Mouse (Mus musculus): ENCODE data around the gene Mgl2. TPM values are rescaled to one million over a fixed set of nuclear protein-coding genes. Genes with fewer than 3 reads are reported as not detected.

Mgl2 gene
- not detected in 2 replicates for polyA plus RNA-seq (2016; fragmentation: Nextera tagmentation; extraction: Ambion mirVana)

- Histone ChIP-seq H3K36me3 (no peaks in the 10 kb centered on the region), H3K9me3 (no peaks in the 10 kb centered on the region), H3K27ac (no peak within 1 kb of the TSS), H3K4me1 (replicated peaks) (no peaks in the 10 kb centered on the region), H3K27me3 (ENCODE audit: insufficient read depth, poor library complexity, severe bottlenecking) (no peaks in the 10 kb centered on the region), H3K4me3 (no peak within 1 kb of the TSS)
- 85% methylated on average over 9 of the region's 9 CpGs for WGBS
- DNase-seq (ENCODE audit: low spot score) = no peak
Measured at GRCm38 (mm10) chr11:70129926-70130379, at the start of gene Mgl2. TSS of gene Mgl2 (plus strand) at chr11:70130329.

- Histone ChIP-seq H3K4me1 (replicated peaks) (0 out of 2 replicates have a peak, but pooled peaks cover 3% of the 10 kb centered on the region), H3K9me3 (no peaks in the 10 kb centered on the region), H3K36me3 (no peaks in the 10 kb centered on the region), H3K27ac (no peak overlapping the region), H3K27me3 (ENCODE audit: insufficient read depth, poor library complexity, severe bottlenecking) (no peaks in the 10 kb centered on the region), H3K4me3 (no peak overlapping the region)
- WGBS = 87% methylated on average over 15 of the region's 15 CpGs
- DNase-seq (ENCODE audit: low spot score) = no peak
Measured at GRCm38 (mm10) chr11:70080803-70081590, 49.1 kb upstream of the Mgl2 start.

GRCm38 (mm10) chr11:70084563-70084962, 45.6 kb upstream of the Mgl2 start:
- no peak overlapping the region for H3K27ac ChIP-seq
- H3K4me1 ChIP-seq (replicated peaks) = 0 out of 2 replicates have a peak, but pooled peaks cover 3% of the 10 kb centered on the region
- no peak overlapping the region for H3K4me3 ChIP-seq
- no peaks in the 10 kb centered on the region for H3K9me3 ChIP-seq
- 83% methylated on average over 8 of the region's 8 CpGs for WGBS
- DNase-seq (ENCODE audit: low spot score) = no peak
- no peaks in the 10 kb centered on the region for H3K27me3 ChIP-seq (ENCODE audit: insufficient read depth, poor library complexity, severe bottlenecking)
- H3K36me3 ChIP-seq = no peaks in the 10 kb centered on the region

GRCm38 (mm10) chr11:70091986-70092783, 37.9 kb upstream of the Mgl2 start, which contains the start of gene Asgr2:
TSS of gene Asgr2 (plus strand) at chr11:70092644.
- no peaks in the 10 kb centered on the region for H3K9me3 ChIP-seq
- H3K4me1 ChIP-seq (replicated peaks) = no peaks in the 10 kb centered on the region
- no peak for DNase-seq (ENCODE audit: low spot score)
- WGBS = 83% methylated on average over 12 of the region's 12 CpGs
- no peaks in the 10 kb centered on the region for H3K27me3 ChIP-seq (ENCODE audit: insufficient read depth, poor library complexity, severe bottlenecking)
- no peaks in the 10 kb centered on the region for H3K36me3 ChIP-seq
- H3K27ac ChIP-seq = no peak within 1 kb of the TSS
- H3K4me3 ChIP-seq = no peak within 1 kb of the TSS

- Histone ChIP-seq H3K9me3 (no peaks in the 10 kb centered on the region), H3K4me1 (replicated peaks) (no peaks in the 10 kb centered on the region; the same call in 1 of the 2 replicates), H3K4me3 (no peak overlapping the region), H3K27ac (no peak overlapping the region), H3K36me3 (no peaks in the 10 kb centered on the region), H3K27me3 (ENCODE audit: insufficient read depth, poor library complexity, severe bottlenecking) (no peaks in the 10 kb centered on the region)
- no peak for DNase-seq (ENCODE audit: low spot score)
- WGBS = 78% methylated on average over 11 of the region's 11 CpGs
Measured at GRCm38 (mm10) chr11:70097396-70097795, 32.7 kb upstream of the Mgl2 start.

- Histone ChIP-seq H3K4me3 (no peak overlapping the region), H3K36me3 (no peaks in the 10 kb centered on the region), H3K27me3 (ENCODE audit: insufficient read depth, poor library complexity, severe bottlenecking) (no peaks in the 10 kb centered on the region), H3K9me3 (no peaks in the 10 kb centered on the region), H3K27ac (no peak overlapping the region), H3K4me1 (replicated peaks) (no peaks in the 10 kb centered on the region; the same call in 1 of the 2 replicates)
- WGBS = 93% methylated on average over 2 of the region's 2 CpGs
- no peak for DNase-seq (ENCODE audit: low spot score)
Measured at GRCm38 (mm10) chr11:70099102-70099501, 31.0 kb upstream of the Mgl2 start.

- Histone ChIP-seq H3K36me3 (no peaks in the 10 kb centered on the region), H3K4me3 (no peak overlapping the region), H3K4me1 (replicated peaks) (no peaks in the 10 kb centered on the region; the same call in 1 of the 2 replicates), H3K27ac (no peak overlapping the region), H3K9me3 (no peaks in the 10 kb centered on the region), H3K27me3 (ENCODE audit: insufficient read depth, poor library complexity, severe bottlenecking) (no peaks in the 10 kb centered on the region)
- DNase-seq (ENCODE audit: low spot score) = no peak
- whole genome bisulfite sequencing = 78% methylated on average over 2 of the region's 2 CpGs
Measured at GRCm38 (mm10) chr11:70099809-70100208, 30.3 kb upstream of the Mgl2 start.

GRCm38 (mm10) chr11:70103701-70104315, 26.3 kb upstream of the Mgl2 start:
- no peaks in the 10 kb centered on the region for H3K27me3 ChIP-seq (ENCODE audit: insufficient read depth, poor library complexity, severe bottlenecking)
- H3K9me3 ChIP-seq = no peaks in the 10 kb centered on the region
- 83% methylated on average over 14 of the region's 14 CpGs for WGBS
- no peak overlapping the region for H3K4me3 ChIP-seq
- H3K36me3 ChIP-seq = no peaks in the 10 kb centered on the region
- H3K4me1 ChIP-seq (replicated peaks) = no peaks in the 10 kb centered on the region
- no peak for DNase-seq (ENCODE audit: low spot score)
- no peak overlapping the region for H3K27ac ChIP-seq

- no peaks in the 10 kb centered on the region for H3K4me1 ChIP-seq (replicated peaks)
- no peaks in the 10 kb centered on the region for H3K9me3 ChIP-seq
- 72% methylated on average over 8 of the region's 8 CpGs for WGBS
Measured at GRCm38 (mm10) chr11:70107085-70107484, 23.0 kb upstream of the Mgl2 start.

GRCm38 (mm10) chr11:70110146-70110545, 20.0 kb upstream of the Mgl2 start:
- no peaks in the 10 kb centered on the region for H3K36me3 ChIP-seq
- H3K4me3 ChIP-seq = no peak overlapping the region
- H3K27ac ChIP-seq = no peak overlapping the region
- 73% methylated on average over 3 of the region's 3 CpGs for WGBS
- no peaks in the 10 kb centered on the region for H3K27me3 ChIP-seq (ENCODE audit: insufficient read depth, poor library complexity, severe bottlenecking)
- DNase-seq (ENCODE audit: low spot score) = peak; percentile 31
- H3K9me3 ChIP-seq = no peaks in the 10 kb centered on the region
- no peaks in the 10 kb centered on the region for H3K4me1 ChIP-seq (replicated peaks)

More at GRCm38 (mm10) chr11:70107085-70107484, 23.0 kb upstream of the Mgl2 start:
- no peak overlapping the region for H3K4me3 ChIP-seq
- H3K27me3 ChIP-seq (ENCODE audit: insufficient read depth, poor library complexity, severe bottlenecking) = no peaks in the 10 kb centered on the region
- H3K27ac ChIP-seq = 0 out of 2 replicates have a peak overlapping the region, but pooled peaks have one; percentile 2
- DNase-seq (ENCODE audit: low spot score) = no peak
- H3K36me3 ChIP-seq = no peaks in the 10 kb centered on the region

- DNase-seq (ENCODE audit: low spot score) = no peak
Measured at GRCm38 (mm10) chr11:70114562-70114961, 15.6 kb upstream of the Mgl2 start.

GRCm38 (mm10) chr11:70115901-70116300, 14.2 kb upstream of the Mgl2 start:
- no peaks in the 10 kb centered on the region for H3K4me1 ChIP-seq (replicated peaks)
- no peak for DNase-seq (ENCODE audit: low spot score)
- WGBS = 87% methylated on average over 3 of the region's 3 CpGs
- no peak overlapping the region for H3K4me3 ChIP-seq
- H3K27ac ChIP-seq = no peak overlapping the region
- peaks cover 14% of the 10 kb centered on the region; the same call in 1 of the 2 replicates for H3K9me3 ChIP-seq
- no peaks in the 10 kb centered on the region for H3K36me3 ChIP-seq
- no peaks in the 10 kb centered on the region for H3K27me3 ChIP-seq (ENCODE audit: insufficient read depth, poor library complexity, severe bottlenecking)

More at GRCm38 (mm10) chr11:70114562-70114961, 15.6 kb upstream of the Mgl2 start:
- H3K27ac ChIP-seq = no peak overlapping the region
- WGBS = 76% methylated on average over 4 of the region's 4 CpGs
- no peaks in the 10 kb centered on the region for H3K4me1 ChIP-seq (replicated peaks)
- peaks cover 5% of the 10 kb centered on the region; the same call in 1 of the 2 replicates for H3K9me3 ChIP-seq
- no peak overlapping the region for H3K4me3 ChIP-seq
- no peaks in the 10 kb centered on the region for H3K36me3 ChIP-seq
- H3K27me3 ChIP-seq (ENCODE audit: insufficient read depth, poor library complexity, severe bottlenecking) = no peaks in the 10 kb centered on the region
